Mouse (Mus musculus): ENCODE measurements around the gene Adat3.

GRCm38 (mm10) chr10:80572477-80572876 is 30.2 kb upstream of the Adat3 start:
- TF ChIP-seq CTCF (IDR thresholded peaks at IDR 0.05; ENCODE audit: control insufficient read depth, insufficient read depth, low read length) = no peak
- no peak for TF ChIP-seq POLR2A (IDR thresholded peaks at IDR 0.05; ENCODE audit: borderline replicate concordance, control insufficient read depth, low read depth, low read length)

Measured in bone marrow, adult 2 months (tissue).